Mouse (Mus musculus) A20 (cell line): ENCODE data around the gene Chrna1.

Experiments used
- DNase-seq: peaks from one replicate; pipeline ENCODE4 v3.0.0-alpha.2; 2011; ENCODE audit warnings: low read depth, low spot score

The Chrna1 gene

DNA sequence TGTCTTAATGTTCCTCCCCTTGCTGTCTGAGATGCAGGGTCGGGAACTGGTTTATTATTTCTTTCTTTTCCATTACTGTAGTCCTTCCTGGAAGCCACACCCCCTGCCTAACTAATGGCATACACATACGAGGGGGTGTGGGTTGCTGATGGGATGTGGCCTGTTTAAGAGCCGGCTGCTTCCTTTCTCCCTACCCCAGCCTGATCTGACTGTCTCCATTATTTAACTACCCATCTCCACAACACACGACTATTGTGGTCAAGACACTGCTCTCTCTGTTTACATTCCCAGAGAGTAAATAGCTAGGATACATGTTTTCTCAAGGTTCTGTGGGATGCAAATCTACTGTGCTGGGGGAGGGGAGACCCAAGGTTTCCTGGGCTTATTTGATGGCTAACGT is 58.4 kb downstream of the Chrna1 start:
- no peak for DNase-seq

DNA sequence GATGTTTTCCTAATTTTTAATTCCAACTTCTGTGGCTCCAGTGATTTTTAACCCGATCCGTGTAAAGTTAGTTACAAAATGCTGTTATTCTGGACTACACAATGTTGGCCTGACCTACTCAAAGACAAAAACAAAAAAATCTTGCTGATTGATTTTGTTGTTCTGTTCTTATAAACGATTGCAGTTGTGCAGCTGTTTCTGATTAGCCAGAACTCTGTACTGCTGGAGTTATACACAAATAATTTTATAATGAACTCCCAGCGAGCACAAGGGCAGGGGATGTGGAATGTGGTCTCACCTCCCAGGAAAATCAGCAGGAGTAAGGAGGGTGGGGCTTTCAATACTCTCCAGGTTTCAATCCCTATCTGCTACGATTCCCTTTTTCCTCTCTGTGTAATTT is 61.2 kb downstream of the Chrna1 start:
- no peak for DNase-seq

- no peak for DNase-seq
These were observed 61.8 kb downstream of the Chrna1 start for GRCm38 (mm10) chr2:73518311-73518710.

- no peak for DNase-seq
These were observed 66.0 kb downstream of the Chrna1 start for GRCm38 (mm10) chr2:73514178-73514577.
